Mouse (Mus musculus) liver, postnatal 0 days (tissue): ENCODE measurements around the gene Abi3. TPM values are rescaled to one million over a fixed set of nuclear protein-coding genes. Genes with fewer than 3 reads are reported as not detected.

Experiments
- ATAC-seq: fragments of 200-750 bp; cut with Nextera tagmentation; 2 replicates; pipeline ENCODE4 v1.8.0; 2017; ENCODE audit warnings: mild to moderate bottlenecking, moderate library complexity
- DNase-seq: peaks from one replicate; pipeline ENCODE4 v3.0.0-alpha.2; 2016
- H3K27ac ChIP-seq: fragments of 300-500 bp; sonication (generic); 2 replicates; pipeline ENCODE4 v1.5.1; 2014; ENCODE audit warnings: antibody characterized with exemption, moderate library complexity, mild to moderate bottlenecking, low read depth
- H3K27me3 ChIP-seq: fragments of 300-500 bp; sonication (generic); 2 replicates; pipeline ENCODE4 v1.6.1; 2014; ENCODE audit warnings: low read length, control low read depth, mixed read lengths; ENCODE audit not compliant: insufficient read depth
- H3K36me3 ChIP-seq: fragments of 300-500 bp; sonication (generic); replicated peaks from 2 replicates; pipeline ENCODE4 v1.6.1; 2014; ENCODE audit warnings: mild to moderate bottlenecking, control low read depth, low read length, moderate library complexity, mixed read lengths; ENCODE audit not compliant: insufficient read depth
- H3K4me1 ChIP-seq: fragments of 300-500 bp; sonication (generic); 2 replicates; pipeline ENCODE4 v1.6.1; 2014; ENCODE audit warnings: antibody characterized with exemption, mild to moderate bottlenecking, control low read depth; ENCODE audit not compliant: insufficient read depth
- H3K4me2 ChIP-seq: fragments of 300-500 bp; sonication (generic); 2 replicates; pipeline ENCODE4 v1.6.1; 2014; ENCODE audit warnings: low read depth, mild to moderate bottlenecking, low read length, moderate library complexity, mixed read lengths
- H3K4me3 ChIP-seq: fragments of 300-500 bp; sonication (generic); 2 replicates; pipeline ENCODE4 v1.5.1; 2014; ENCODE audit warnings: low read depth, low read length
- H3K9ac ChIP-seq: fragments of 300-500 bp; sonication (generic); replicated peaks from 2 replicates; pipeline ENCODE4 v1.6.1; 2014; ENCODE audit warnings: mild to moderate bottlenecking, moderate library complexity
- H3K9me3 ChIP-seq: fragments of 300-500 bp; sonication (generic); 2 replicates; pipeline ENCODE4 v1.6.1; 2016; ENCODE audit warnings: mild to moderate bottlenecking, control low read depth, low read length, mixed read lengths
- CTCF ChIP-seq: sonication (generic); IDR thresholded peaks from 2 replicates; pipeline ENCODE4 v1.5.1; 2016; ENCODE audit warnings: antibody characterized with exemption, low read depth
- EP300 ChIP-seq: IDR thresholded peaks from 2 replicates; pipeline ENCODE4 v1.6.1; 2016; ENCODE audit warnings: antibody characterized with exemption, low read depth, mild to moderate bottlenecking
- WGBS: fragments of 180-500 bp; shearing (Covaris S2); extraction: QIAGEN DNeasy Blood & Tissue Kit; methylation state at CpG from one replicate; pipeline ENCODE4 v1.1.7; 2014; ENCODE audit not compliant: insufficient replicate concordance; 5-methylcytosine and 5-hydroxymethylcytosine counted together
- polyA plus RNA-seq: library from polyadenylated mRNA; unstranded; fragments of >200 nt; fragmentation: Nextera tagmentation; extraction: Ambion mirVana; gene quantifications from 2 replicates; pipeline ENCODE4 v1.2.1, GENCODE M21; 2015

Gene Abi3
- polyA plus RNA-seq, 1 experiment from 2014 or later: 9.8 TPM

- no peaks in the 10 kb centered on the region for H3K9me3 ChIP-seq
- no peaks in the 10 kb centered on the region for H3K27me3 ChIP-seq
- no peak for ATAC-seq
- H3K9ac ChIP-seq: no peak overlapping the region
- peaks cover 23% of the 10 kb centered on the region for H3K4me1 ChIP-seq
- no peak overlapping the region for H3K4me2 ChIP-seq
- WGBS: 86% methylated on average over 11 of the region's 11 CpGs
- no peak for TF ChIP-seq EP300
- H3K36me3 ChIP-seq: no peaks in the 10 kb centered on the region
- H3K4me3 ChIP-seq: no peak overlapping the region
- H3K27ac ChIP-seq: no peak overlapping the region
- DNase-seq: no peak
Observed at GRCm38 (mm10) chr11:95781557-95781956, 60.7 kb downstream of the Abi3 start.

GRCm38 (mm10) chr11:95780480-95780879, 61.8 kb downstream of the Abi3 start:
- Histone ChIP-seq H3K27me3 (no peaks in the 10 kb centered on the region), H3K9me3 (no peaks in the 10 kb centered on the region), H3K4me2 (no peak overlapping the region), H3K27ac (no peak overlapping the region), H3K4me3 (no peak overlapping the region), H3K4me1 (peaks cover 23% of the 10 kb centered on the region), H3K9ac (no peak overlapping the region), H3K36me3 (no peaks in the 10 kb centered on the region)
- ATAC-seq: no peak
- TF ChIP-seq EP300 (no peak), CTCF (no peak)
- DNase-seq: no peak
- 94% methylated on average over 8 of the region's 8 CpGs for WGBS

Other genes with a start within 250 kb of the Abi3 start
- 236 and 246 TPM in 2 replicates for gene Phb, start 175.5 kb downstream of the Abi3 start, polyA plus RNA-seq
- 5.0 and 5.6 TPM in 2 replicates for gene Zfp652, start 129.8 kb downstream of the Abi3 start, polyA plus RNA-seq
- 0.18 and 0.31 TPM in 2 replicates for gene B130006D01Rik, start 118.9 kb downstream of the Abi3 start, polyA plus RNA-seq
- 1.9 and 2.0 TPM in 2 replicates for gene Phospho1, start 18.0 kb downstream of the Abi3 start, polyA plus RNA-seq
- 30.2 and 32.2 TPM in 2 replicates for gene Gngt2, start 5.3 kb downstream of the Abi3 start, polyA plus RNA-seq
- 0.14 and 0.18 TPM in 2 replicates for gene B4galnt2, start 72.4 kb upstream of the Abi3 start, polyA plus RNA-seq
- 1.6 and 2.8 TPM in 2 replicates for gene Igf2bp1, start 163.5 kb upstream of the Abi3 start, polyA plus RNA-seq
- not detected in 2 replicates for gene Gip, start 182.1 kb upstream of the Abi3 start, polyA plus RNA-seq
- 46.9 and 47.5 TPM in 2 replicates for gene Snf8, start 192.4 kb upstream of the Abi3 start, polyA plus RNA-seq
- gene Ube2z, start 222.9 kb upstream of the Abi3 start, polyA plus RNA-seq: 11.5 and 12.3 TPM in 2 replicates
- gene Atp5g1, start 233.2 kb upstream of the Abi3 start, polyA plus RNA-seq: 781 and 849 TPM in 2 replicates